Mouse (Mus musculus) adipocyte (in vitro differentiated cells): ENCODE measurements around the gene Ltbp4.

ENCODE experiments used
- DNase-seq: peaks from one replicate; pipeline ENCODE4 v3.0.0-alpha.2; 2016; ENCODE audit warnings: low spot score

The Ltbp4 gene

DNA sequence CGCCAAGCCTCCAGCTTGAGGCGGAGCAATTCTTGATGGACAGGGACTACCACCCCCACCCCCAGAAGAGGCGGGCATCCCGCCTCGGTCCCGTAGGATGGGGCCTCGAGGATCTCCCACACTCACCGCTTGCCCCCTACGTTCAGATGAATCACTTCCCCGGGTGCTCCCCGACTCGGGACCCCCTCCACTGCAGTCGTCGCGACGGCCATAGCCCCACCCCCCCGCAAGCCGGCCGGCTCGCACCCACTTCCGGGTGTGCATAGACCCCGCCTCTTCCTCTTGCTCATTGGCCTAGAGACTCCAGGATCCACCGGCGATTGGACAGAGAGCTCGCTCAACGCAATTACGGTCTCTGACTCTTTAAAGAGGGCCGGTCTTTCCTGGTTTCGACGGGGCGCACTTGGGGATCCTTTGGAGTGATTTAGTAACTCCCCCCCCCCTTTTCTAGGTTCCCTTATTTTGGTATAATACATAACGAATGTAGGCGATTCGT lies 18.3 kb upstream of the Ltbp4 start, which contains the start of gene Shkbp1:
TSS of gene Shkbp1 (minus strand) at position 275 of the 496 bp plus-strand sequence.
- DNase-seq: peak; percentile 83

DNA sequence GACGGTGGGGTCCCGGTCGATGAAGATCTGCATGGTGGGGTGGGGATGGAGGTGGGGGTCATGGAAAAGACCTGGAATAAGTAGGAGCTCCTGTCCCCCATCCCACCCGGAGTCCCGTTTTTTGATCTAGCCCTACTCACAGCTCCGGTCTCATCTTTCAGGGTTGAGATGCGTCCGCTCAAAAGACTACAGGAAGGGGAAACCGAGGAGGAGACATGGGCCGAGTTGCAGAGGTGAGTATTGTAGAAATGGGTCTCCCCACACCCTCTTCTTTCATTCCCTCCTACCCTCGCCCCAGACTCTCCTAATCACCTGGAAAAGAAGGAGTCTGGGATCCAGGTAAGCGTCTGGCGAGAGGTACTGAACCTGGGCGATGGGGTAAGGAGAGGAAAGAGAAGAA lies 17.8 kb upstream of the Ltbp4 start:
- no peak for DNase-seq

GRCm38 (mm10) chr7:27354783-27355182 lies 17.3 kb upstream of the Ltbp4 start:
- no peak for DNase-seq

DNA sequence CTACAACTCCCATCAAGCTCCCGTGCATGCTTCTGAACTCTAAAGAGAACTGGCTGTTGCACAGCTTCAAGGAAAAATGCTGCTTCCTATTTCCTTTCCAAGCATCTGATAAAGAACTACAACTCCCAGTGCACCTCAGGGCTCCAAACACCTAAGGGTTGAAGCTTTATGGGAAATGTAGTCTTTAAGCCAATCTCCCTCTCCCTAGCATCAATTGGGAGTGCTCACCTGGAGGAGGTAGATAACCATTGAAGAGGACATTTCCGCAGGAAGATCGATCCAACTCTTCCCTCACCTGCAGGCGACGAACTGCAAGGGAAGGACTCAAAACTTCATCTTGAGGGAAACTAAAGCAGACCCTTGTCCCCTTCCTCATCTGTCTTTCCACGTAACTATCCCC lies 16.7 kb upstream of the Ltbp4 start:
- no peak for DNase-seq

DNA sequence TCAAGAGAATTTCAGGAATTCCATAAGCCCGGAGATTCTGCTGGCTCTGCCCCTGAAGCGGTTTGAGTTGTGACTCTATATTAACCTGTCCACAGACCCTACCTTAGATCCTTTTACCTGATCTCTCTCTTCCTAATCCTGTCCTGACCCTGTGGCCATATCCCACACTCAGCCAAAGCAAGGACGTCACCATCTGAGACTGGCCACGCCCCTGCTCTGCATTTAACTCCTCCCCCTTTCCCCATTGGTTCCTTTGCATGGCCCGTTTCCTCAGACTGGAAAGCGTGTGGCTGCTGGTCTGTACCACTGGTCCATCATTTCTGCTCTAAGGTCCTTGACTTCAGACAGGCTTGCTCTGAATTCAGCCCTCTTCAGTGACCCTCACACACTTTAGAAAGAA lies 8.0 kb upstream of the Ltbp4 start:
- no peak for DNase-seq

DNA sequence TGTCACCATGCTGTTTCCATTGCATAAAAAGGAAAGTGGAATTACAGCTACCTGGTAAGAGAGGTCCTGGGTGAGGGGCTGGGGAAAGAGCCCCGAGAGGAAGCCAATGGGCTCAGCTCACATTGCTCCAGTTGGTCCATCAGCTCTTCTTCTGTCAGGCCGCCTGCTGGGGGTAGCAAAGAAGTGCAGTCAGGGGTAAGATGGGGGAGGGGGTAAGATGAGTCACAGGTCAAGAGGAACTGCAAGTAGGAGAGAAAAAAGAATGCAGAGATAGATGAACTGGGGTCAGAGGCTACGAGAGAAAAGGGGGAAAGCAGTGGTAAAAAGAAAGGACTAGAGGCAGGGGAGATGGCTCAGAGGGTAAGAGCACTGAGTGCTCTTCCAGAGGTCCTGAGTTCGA lies 5.1 kb upstream of the Ltbp4 start:
- DNase-seq: peak; percentile 21

- no peak for DNase-seq
Measured at GRCm38 (mm10) chr7:27339519-27339918, 2.0 kb upstream of the Ltbp4 start.

- no peak for DNase-seq
Measured at GRCm38 (mm10) chr7:27339114-27339513, 1.6 kb upstream of the Ltbp4 start.

GRCm38 (mm10) chr7:27335928-27336823 lies 1.3 kb downstream of the Ltbp4 start:
- DNase-seq: peak; percentile 83

DNA sequence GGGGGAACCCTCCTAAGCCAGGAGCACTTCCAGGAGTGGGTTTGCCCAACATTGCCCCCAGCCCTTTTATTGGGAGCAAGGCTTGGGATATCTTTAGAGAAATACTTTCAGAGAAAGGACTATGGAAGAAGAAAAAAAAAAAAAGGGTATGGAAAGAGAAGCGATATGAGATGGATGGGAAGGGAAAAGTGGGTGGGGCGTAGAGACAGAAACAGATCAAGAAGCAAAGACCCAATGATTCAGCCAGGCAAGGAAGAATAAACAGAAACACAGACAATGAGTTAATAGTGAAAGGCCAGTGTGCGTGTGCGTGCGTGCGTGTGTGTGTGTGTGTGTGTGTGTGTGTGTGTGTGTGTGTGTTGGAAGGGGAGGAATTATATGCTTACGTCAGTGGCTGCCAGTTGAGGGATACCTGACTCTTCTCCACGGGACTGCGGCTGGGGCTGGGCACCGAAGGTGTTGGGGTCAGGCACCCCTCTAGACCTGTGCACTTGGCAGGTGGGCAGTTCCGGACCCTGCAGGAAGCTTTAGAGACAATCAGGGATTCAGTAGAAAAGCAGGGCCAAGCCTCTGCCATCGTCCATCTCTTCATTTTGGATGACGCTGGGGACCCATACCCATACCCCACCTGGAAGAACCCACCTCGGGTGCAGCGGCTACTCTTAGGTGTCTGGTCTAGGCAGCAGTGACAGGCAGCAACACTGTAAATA lies 2.3 kb downstream of the Ltbp4 start:
- no peak for DNase-seq

- no peak for DNase-seq
Measured at GRCm38 (mm10) chr7:27334405-27334911, 3.0 kb downstream of the Ltbp4 start.

- DNase-seq: no peak
Measured at GRCm38 (mm10) chr7:27333316-27333941, 4.1 kb downstream of the Ltbp4 start.

DNA sequence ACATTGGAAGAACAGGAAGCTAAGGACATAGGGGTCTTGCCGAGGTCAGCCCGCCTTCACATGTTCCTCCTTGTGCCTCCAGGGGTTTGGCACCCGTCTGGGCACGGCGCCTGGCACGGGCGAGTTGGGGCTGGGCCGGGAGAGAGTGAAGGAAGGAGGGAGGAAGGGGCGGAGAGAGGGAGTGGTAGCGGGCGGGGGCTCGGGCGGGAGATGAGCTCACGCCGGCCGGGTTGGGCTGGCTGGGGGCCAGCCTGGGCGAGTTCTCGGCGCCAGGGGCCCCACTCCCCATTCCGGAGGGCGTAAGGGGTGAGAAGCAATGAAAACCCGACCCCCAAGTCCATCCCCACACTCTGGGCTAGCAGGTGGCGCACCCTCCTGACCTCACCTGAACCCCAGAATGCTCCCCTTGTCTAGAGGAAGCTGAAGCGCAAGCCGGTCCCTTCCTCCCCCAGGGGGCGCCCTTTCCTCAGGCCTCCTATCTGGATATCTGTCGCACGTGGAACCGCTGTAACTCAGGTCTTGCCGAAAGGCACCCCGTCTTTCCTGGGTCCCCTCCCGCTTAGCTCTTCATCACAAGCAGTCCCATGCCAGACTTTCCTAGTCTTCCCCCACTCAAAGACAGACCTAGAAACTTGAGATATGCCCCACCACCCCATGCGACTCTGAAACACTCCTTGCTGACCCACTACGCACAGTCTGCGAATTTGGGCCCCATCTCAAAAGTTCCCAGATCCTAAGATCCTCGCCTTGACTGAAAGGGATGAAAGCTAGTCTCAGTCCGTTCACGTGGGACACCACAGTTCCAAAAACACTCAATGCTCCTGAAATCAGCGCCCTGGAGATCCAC lies 4.9 kb downstream of the Ltbp4 start:
- peak; percentile 69 for DNase-seq

DNA sequence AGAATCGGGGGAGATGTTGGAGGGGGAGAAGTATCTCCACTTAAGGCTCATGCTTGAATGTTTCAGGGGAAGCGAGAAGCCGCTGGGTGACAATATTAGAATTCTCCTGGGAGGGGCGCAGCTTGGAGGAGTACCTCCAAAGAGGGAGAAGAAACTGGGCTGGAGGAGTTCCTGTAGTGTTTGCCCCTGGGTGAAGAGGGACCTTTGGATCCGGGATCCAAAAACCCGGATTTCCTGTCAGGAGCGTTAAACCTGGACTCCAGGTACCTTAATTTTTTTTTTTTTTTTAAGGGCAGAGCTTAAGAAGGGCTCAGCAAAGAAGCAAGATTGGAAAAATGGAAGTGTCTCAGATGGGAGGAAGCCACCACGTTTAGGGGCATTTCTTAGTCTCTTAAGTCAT lies 5.6 kb downstream of the Ltbp4 start:
- no peak for DNase-seq

DNA sequence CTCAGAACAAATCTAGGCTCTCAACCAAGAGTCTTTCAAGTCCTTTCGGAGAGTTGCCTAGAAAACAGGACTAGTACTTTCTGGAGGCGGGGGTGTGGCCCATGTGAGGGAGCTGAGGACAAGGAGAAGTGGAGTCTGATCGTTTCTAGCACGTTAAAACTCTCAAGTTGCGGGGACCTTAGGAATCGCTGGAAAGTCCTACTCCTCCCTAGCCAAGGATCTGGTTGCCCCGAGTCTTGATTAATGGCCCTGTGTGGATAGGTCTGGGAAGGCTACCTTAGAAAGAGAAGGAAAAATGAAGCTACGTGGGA lies 6.0 kb downstream of the Ltbp4 start:
- DNase-seq: peak; percentile 51

DNA sequence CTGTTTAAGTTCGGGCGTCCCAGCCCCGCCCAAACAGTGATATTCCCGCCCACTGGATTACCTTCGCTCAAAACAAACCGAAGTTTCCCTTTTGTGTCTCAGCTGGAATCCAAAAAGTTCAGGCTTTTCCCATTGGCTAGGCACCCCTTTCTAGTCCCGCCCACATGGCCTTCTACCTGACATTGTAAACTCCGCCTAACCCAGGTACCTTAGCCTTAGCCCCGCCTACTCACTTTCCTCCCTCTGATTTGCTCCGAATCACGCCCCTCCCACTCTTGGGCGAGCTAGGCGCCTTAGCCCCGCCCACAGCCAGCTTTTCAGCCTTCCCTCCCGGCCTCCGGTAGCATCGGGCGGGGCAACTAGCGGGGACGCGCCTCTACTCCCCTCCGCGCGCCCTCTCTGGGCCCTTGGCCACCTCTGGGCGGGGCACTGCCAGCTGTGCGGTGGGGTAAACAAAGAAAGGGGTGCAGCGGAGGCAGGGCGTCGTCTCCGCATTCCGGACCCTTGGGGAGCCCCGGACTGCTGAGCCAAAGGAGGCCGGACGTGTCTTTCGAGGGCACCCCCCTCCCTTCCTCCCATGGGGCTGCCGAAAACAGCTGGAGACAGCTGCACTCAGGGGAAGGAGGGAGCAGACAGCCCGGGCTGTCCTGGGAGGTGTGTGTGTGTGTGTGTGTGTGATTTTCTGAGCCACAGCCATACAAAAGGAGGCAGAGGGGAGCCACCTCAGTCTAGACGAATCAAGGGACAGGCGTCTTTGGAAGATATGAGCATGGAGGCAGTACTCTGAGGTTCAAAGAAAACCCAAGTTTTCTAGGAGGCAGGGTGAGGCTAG lies 6.6 kb downstream of the Ltbp4 start:
- DNase-seq: peak; percentile 86

DNA sequence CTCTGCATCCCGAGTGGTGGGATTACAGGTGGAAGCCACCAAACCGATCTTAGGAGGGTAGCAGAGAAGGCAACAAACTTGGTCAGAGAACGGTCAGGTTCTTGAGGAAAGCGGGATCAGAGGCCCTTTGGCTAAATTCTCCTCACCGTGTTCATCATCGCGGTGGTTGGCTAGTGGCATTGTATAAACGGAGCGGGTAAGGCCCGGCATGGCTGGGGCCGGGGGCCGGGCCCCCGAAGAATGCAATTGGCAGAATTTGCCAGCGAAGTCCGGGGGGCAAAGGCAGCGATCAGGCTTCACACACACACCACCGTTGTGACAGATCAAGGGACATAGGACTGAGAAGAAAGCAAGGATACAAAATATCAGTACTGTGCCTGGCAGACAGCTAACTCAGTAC lies 7.5 kb downstream of the Ltbp4 start:
- DNase-seq: no peak

DNA sequence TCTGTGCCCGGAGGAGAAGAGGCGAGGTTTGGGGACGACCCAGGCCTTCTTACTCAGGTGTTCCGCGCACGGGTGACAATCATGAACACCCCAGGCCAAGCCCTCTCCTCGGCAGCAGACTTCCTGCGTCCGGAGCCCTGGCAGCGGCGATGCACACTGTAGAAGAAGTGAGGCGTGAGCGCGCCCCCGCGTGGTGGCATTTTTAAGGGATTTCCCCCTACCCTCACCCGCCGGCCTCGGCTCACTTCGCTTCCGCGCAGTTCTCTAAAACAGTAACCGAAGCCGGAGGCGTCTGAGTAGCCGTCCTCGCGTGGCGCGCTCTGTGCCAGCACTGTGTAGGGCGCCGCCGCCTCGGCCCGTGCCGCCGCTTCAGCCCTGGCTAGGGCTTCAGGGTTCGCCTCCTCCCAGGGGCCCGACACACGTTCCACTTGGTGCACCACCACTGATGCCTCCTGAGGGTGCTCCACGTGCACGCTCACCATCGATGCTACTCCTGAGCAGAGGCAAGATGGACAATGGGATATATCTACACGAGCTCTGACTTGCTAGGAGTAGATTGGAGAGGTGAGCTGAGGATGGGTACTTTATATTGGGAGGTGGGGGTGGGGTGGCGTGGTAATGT lies 8.1 kb downstream of the Ltbp4 start:
- DNase-seq: no peak

DNA sequence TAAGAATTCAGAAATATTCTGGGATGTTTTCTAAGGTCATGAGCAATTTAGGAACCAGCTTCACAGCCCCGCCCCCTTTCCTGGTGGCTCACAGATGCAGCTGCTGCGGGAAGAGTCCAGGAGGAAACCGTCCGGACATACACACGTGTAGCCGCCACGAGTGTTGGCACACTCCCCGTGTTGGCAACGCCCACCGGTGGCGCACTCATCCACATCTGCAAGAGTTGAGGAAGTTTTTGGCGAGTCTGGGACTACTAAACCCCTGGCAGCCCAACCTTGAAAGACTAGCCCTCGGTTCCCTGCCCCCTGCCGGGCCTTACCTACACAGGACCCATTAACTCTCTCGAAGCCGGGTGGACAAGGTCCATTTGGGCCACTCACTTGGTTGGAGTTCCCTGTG lies 8.8 kb downstream of the Ltbp4 start:
- DNase-seq: no peak

GRCm38 (mm10) chr7:27328161-27328560 lies 9.3 kb downstream of the Ltbp4 start:
- DNase-seq: no peak
